Mouse (Mus musculus): ENCODE measurements around the gene Prss2.

- TF ChIP-seq CTCF (IDR thresholded peaks at IDR 0.05; ENCODE audit: low read depth) (no peak), EP300 (IDR thresholded peaks at IDR 0.05; ENCODE audit: low read depth) (no peak)
Measured at GRCm38 (mm10) chr6:41542983-41543382, 21.4 kb downstream of the Prss2 start.
